Mouse (Mus musculus) spleen, adult 2 months (tissue): Measurements from ENCODE around the gene Lrrk1. TPM values are rescaled to one million over a fixed set of nuclear protein-coding genes. Genes with fewer than 3 reads are reported as not detected.

ENCODE experiments used
- DNase-seq, 2 experiments: peaks; one replicate each; pipeline versions ENCODE4 v3.0.0 to v3.0.0-alpha.2; 2012 to 2021; ENCODE audit warnings: low spot score in 2 of 2, low read depth in 1 of 2
- H3K27ac ChIP-seq: fragments of 200-500 bp; 2 replicates; pipeline ENCODE4 v1.5.1; 2012; ENCODE audit warnings: low read length, inconsistent platforms; ENCODE audit not compliant: insufficient read depth
- H3K27me3 ChIP-seq: fragments of 200-500 bp; 2 replicates; pipeline ENCODE4 v1.6.1; 2012; ENCODE audit warnings: mild to moderate bottlenecking, moderate library complexity, low read length, inconsistent platforms; ENCODE audit not compliant: control insufficient read depth, insufficient read depth
- H3K36me3 ChIP-seq: fragments of 200-500 bp; 2 replicates; pipeline ENCODE4 v1.6.1; 2012; ENCODE audit warnings: mild to moderate bottlenecking, low read length, inconsistent platforms; ENCODE audit not compliant: control insufficient read depth, insufficient read depth
- H3K4me1 ChIP-seq: fragments of 200-500 bp; 2 replicates; pipeline ENCODE4 v1.6.1; 2011; ENCODE audit warnings: inconsistent platforms; ENCODE audit not compliant: control insufficient read depth, insufficient read depth, insufficient read length
- H3K4me3 ChIP-seq: fragments of 200-500 bp; 2 replicates; pipeline ENCODE4 v1.5.1; 2011; ENCODE audit warnings: mild to moderate bottlenecking, inconsistent platforms; ENCODE audit not compliant: insufficient read depth, insufficient read length; ENCODE audit errors: extremely low read depth
- CTCF ChIP-seq: fragments of 200-500 bp; IDR thresholded peaks from 2 replicates; pipeline ENCODE4 v1.5.1; 2011; ENCODE audit warnings: mild to moderate bottlenecking, inconsistent platforms; ENCODE audit not compliant: insufficient read depth, insufficient read length, insufficient replicate concordance; ENCODE audit errors: extremely low read depth
- POLR2A ChIP-seq: fragments of 200-500 bp; IDR thresholded peaks from 2 replicates; pipeline ENCODE4 v1.6.1; 2011; ENCODE audit warnings: low read depth, low read length, inconsistent platforms
- WGBS: fragments of 180-500 bp; shearing (Covaris S2); methylation state at CpG from one replicate; pipeline ENCODE4 v1.1.7; 2018; 5-methylcytosine and 5-hydroxymethylcytosine counted together
- polyA plus RNA-seq: library from polyadenylated mRNA; depleted of rRNA; stranded (reverse); fragments of >200 nt; gene quantifications from 2 replicates; pipeline ENCODE4 v1.2.3, GENCODE M21; 2012

Gene Lrrk1
- polyA plus RNA-seq, 1 experiment = 45.8 TPM

DNA sequence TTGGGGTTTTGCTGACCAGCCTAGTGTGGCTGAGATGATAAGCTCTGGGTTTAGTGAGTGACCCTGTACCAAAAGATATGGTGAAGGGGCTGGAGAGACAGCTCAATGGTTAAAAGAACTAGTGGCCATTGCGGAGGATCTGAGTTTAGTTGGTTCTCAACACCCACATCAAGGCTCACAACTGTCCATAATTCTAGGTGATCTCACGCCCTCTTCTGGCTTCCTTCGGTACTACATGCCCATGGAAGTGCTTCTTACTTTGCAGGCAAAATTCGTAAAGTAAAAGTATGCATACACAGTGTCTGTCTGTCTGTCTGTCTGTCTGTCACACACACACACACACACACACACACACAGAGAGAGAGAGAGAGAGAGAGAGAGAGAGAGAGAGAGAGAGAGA is 45.8 kb downstream of the Lrrk1 start:
- Histone ChIP-seq H3K27ac (no peak overlapping the region), H3K27me3 (no peaks in the 10 kb centered on the region), H3K4me1 (no peaks in the 10 kb centered on the region), H3K36me3 (peaks cover 3% of the 10 kb centered on the region), H3K4me3 (no peak overlapping the region)
- peak in 1 of 2 experiments; percentile 34 for DNase-seq
- 51% methylated on average over 4 of the region's 4 CpGs for WGBS
- TF ChIP-seq POLR2A = no peak
- no peak for TF ChIP-seq CTCF

DNA sequence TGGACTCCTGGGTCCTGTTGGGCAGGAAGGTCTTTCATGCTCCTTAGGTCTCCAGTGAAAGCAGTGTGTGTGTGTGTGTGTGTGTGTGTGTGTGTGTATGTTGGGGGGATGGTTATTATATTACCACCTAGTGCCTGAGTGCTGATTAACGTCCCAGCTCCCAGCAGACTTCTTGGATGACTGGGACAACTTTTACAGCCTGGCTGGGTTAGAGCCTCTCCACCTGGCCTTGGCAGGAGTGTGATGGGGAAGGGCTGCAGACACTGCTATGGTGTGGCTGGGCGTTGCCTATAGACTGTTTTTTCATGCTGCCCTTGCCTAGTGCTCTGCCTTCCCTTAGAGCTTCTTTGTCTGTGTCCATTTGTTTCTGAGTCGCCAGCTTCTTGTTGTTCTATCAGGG is 48.1 kb downstream of the Lrrk1 start:
- H3K27ac ChIP-seq = no peak overlapping the region
- WGBS = 88% methylated on average over 3 of the region's 3 CpGs
- no peaks in the 10 kb centered on the region for H3K27me3 ChIP-seq
- no peak for DNase-seq
- TF ChIP-seq POLR2A (no peak), CTCF (no peak)
- H3K36me3 ChIP-seq = peaks cover 3% of the 10 kb centered on the region
- no peaks in the 10 kb centered on the region for H3K4me1 ChIP-seq
- no peak overlapping the region for H3K4me3 ChIP-seq

GRCm38 (mm10) chr7:66339625-66340024 is 48.5 kb downstream of the Lrrk1 start:
- H3K27ac ChIP-seq = no peak overlapping the region
- whole genome bisulfite sequencing = 78% methylated on average over 5 of the region's 5 CpGs
- no peak for DNase-seq
- TF ChIP-seq CTCF = no peak
- TF ChIP-seq POLR2A = no peak
- no peaks in the 10 kb centered on the region for H3K27me3 ChIP-seq
- H3K4me1 ChIP-seq = no peaks in the 10 kb centered on the region
- no peak overlapping the region for H3K4me3 ChIP-seq
- H3K36me3 ChIP-seq = peaks cover 3% of the 10 kb centered on the region

- no peak overlapping the region for H3K4me3 ChIP-seq
- DNase-seq = no peak
- H3K4me1 ChIP-seq = no peaks in the 10 kb centered on the region
- H3K36me3 ChIP-seq = peaks cover 11% of the 10 kb centered on the region
- no peak overlapping the region for H3K27ac ChIP-seq
- H3K27me3 ChIP-seq = no peaks in the 10 kb centered on the region
- WGBS = 86% methylated on average over 2 of the region's 2 CpGs
- TF ChIP-seq CTCF (no peak), POLR2A (no peak)
These were observed 51.2 kb downstream of the Lrrk1 start for GRCm38 (mm10) chr7:66336955-66337354.

DNA sequence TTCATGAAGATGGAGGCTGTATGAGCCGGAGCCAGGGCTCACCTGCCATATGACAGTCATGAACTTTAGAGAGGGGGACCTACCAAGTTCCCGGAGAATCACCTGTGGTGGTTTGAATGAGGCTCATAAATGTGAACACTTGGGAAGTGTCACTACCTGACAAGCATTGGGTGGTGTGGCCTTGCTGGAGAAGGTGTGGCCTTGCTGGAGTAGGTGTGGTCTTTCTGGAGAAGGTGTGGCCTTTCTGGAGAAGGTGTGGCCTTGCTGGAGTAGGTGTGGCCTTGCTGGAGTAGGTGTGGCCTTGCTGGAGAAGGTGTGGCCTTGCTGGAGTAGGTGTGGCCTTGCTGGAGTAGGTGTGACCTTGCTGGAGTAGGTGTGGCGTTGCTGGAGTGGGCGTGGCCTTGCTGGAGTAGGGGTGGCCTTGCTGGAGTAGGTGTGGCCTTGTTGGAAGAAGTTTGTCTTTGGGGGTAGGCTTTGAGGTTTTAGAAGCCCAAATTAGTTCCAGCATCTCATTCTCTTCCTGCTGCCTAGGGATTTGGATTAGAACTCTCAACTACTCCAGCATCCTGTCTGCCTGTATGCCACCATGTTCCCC is 54.1 kb downstream of the Lrrk1 start:
- H3K36me3 ChIP-seq = peaks cover 16% of the 10 kb centered on the region
- 93% methylated on average over 4 of the region's 4 CpGs for WGBS
- H3K27ac ChIP-seq = no peak overlapping the region
- no peak for TF ChIP-seq POLR2A
- TF ChIP-seq CTCF = no peak
- H3K4me1 ChIP-seq = no peaks in the 10 kb centered on the region
- H3K4me3 ChIP-seq = no peak overlapping the region
- H3K27me3 ChIP-seq = no peaks in the 10 kb centered on the region
- DNase-seq = no peak

DNA sequence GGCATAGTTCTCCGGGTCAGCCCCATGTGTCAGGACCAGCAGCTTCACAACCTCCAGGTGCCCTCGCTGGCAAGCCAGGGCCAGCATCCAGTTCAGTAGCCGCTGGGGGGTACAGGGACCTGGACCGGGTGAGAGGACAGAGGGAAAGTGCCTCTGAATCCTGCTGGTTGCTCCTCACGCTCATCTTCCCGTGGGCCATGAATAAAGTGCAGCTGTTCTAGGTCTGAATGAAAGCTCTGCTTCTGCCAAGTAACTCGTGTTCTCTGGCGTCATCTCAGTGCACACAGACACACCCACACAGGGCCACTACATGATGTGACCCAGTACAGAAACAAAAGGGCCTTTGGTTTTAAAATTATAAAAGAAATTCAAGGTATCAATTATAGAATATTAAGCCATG is 55.8 kb downstream of the Lrrk1 start:
- TF ChIP-seq CTCF = no peak
- no peak for TF ChIP-seq POLR2A
- H3K4me3 ChIP-seq = no peak overlapping the region
- no peaks in the 10 kb centered on the region for H3K4me1 ChIP-seq
- no peak overlapping the region for H3K27ac ChIP-seq
- DNase-seq = no peak
- H3K27me3 ChIP-seq = no peaks in the 10 kb centered on the region
- H3K36me3 ChIP-seq = peaks cover 19% of the 10 kb centered on the region
- 93% methylated on average over 8 of the region's 8 CpGs for WGBS

- TF ChIP-seq CTCF = no peak
- no peak for TF ChIP-seq POLR2A
- WGBS = 87% methylated on average over 9 of the region's 9 CpGs
- no peak overlapping the region for H3K4me3 ChIP-seq
- no peak for DNase-seq
- peaks cover 19% of the 10 kb centered on the region for H3K36me3 ChIP-seq
- no peaks in the 10 kb centered on the region for H3K27me3 ChIP-seq
- no peaks in the 10 kb centered on the region for H3K4me1 ChIP-seq
- no peak overlapping the region for H3K27ac ChIP-seq
These were observed 57.5 kb downstream of the Lrrk1 start for GRCm38 (mm10) chr7:66330610-66331009.
